8 mouse cellular contexts compared by ENCODE assay signal in genomic region chr9:65598765-65599249, GRCm38 (mm10). TPM values are rescaled to one million over a fixed set of nuclear protein-coding genes. Genes with fewer than 3 reads are reported as not detected.
DNase-seq lines count a peak whose midpoint lies in the region; ATAC-seq and TF ChIP-seq lines count a peak whose summit lies in the region.

No protein-coding gene starts in this region.

- TF ChIP-seq POLR2A in ES-Bruce4 (IDR thresholded peaks at IDR 0.05; ENCODE audit: insufficient read depth, low read length): no peak
- TF ChIP-seq POLR2A in myocyte (IDR thresholded peaks at IDR 0.05; ENCODE audit: insufficient read length, low read depth): no peak

- no peak overlapping the region for H3K27ac ChIP-seq in hindbrain, embryonic 10.5 days
- no peak overlapping the region for H3K27ac ChIP-seq in hindbrain, embryonic 12.5 days
- H3K27ac ChIP-seq in ES-Bruce4 (ENCODE audit: insufficient read depth, low read length): no peak overlapping the region
- H3K27ac ChIP-seq in heart, postnatal 0 days (ENCODE audit: low read depth): peak overlapping the region; percentile 15; the same call in 1 of the 2 replicates
- no peak overlapping the region for H3K27ac ChIP-seq in limb, embryonic 12.5 days

- 54% methylated on average over 7 of the region's 11 CpGs for WGBS in hindbrain, embryonic 10.5 days
- 49% methylated on average over 6 of the region's 11 CpGs for WGBS in hindbrain, embryonic 12.5 days
- 43% methylated on average over 8 of the region's 11 CpGs for WGBS in heart, postnatal 0 days
- WGBS in limb, embryonic 12.5 days: 56% methylated on average over 7 of the region's 11 CpGs

- peak; percentile 48 for DNase-seq in hindbrain, embryonic 10.5 days (ENCODE audit: low spot score)
- DNase-seq in heart, postnatal 0 days (ENCODE audit: low spot score): peak; percentile 61
- no peak for DNase-seq in frontal cortex, postnatal 10 days (ENCODE audit: low spot score in 2 of 2)

- ATAC-seq in hindbrain, embryonic 12.5 days (ENCODE audit: low FRiP score): no peak
- ATAC-seq in common myeloid progenitor, adult 5-6 weeks (replicated peaks; ENCODE audit: low read depth, poor library complexity, severe bottlenecking): peak; percentile 71; the same call in 1 of the 2 replicates
- ATAC-seq in heart, postnatal 0 days (ENCODE audit: insufficient read depth, low read depth): peak; percentile 41; the same call in 1 of the 2 replicates
- ATAC-seq in limb, embryonic 12.5 days (ENCODE audit: insufficient number of reproducible peaks, insufficient read depth, low FRiP score, low TSS enrichment, low read depth): no peak

- H3K4me1 ChIP-seq in hindbrain, embryonic 10.5 days (replicated peaks): no peaks in the 10 kb centered on the region
- H3K4me1 ChIP-seq in hindbrain, embryonic 12.5 days: no peaks in the 10 kb centered on the region
- H3K4me1 ChIP-seq in ES-Bruce4 (ENCODE audit: control insufficient read depth, insufficient read depth, low read length): peaks cover 2% of the 10 kb centered on the region
- H3K4me1 ChIP-seq in heart, postnatal 0 days (ENCODE audit: control insufficient read depth, insufficient read depth): no peaks in the 10 kb centered on the region
- no peaks in the 10 kb centered on the region for H3K4me1 ChIP-seq in limb, embryonic 12.5 days (replicated peaks)

- H3K9me3 ChIP-seq in hindbrain, embryonic 10.5 days: no peaks in the 10 kb centered on the region
- no peaks in the 10 kb centered on the region for H3K9me3 ChIP-seq in hindbrain, embryonic 12.5 days (replicated peaks)
- no peaks in the 10 kb centered on the region for H3K9me3 ChIP-seq in ES-Bruce4 (replicated peaks; ENCODE audit: control insufficient read depth, insufficient read depth, low read length, poor library complexity, severe bottlenecking)
- no peaks in the 10 kb centered on the region for H3K9me3 ChIP-seq in heart, postnatal 0 days (replicated peaks; ENCODE audit: control insufficient read depth, low read length)
- H3K9me3 ChIP-seq in limb, embryonic 12.5 days: no peaks in the 10 kb centered on the region

- peak; percentile 8 for TF ChIP-seq CTCF in ES-Bruce4 (IDR thresholded peaks at IDR 0.05; ENCODE audit: low read depth, low read length)
- TF ChIP-seq CTCF in heart, postnatal 0 days (IDR thresholded peaks at IDR 0.05; ENCODE audit: low read depth): peak; percentile 61

- H3K9ac ChIP-seq in hindbrain, embryonic 12.5 days: no peak overlapping the region
- no peak overlapping the region; the same call in 1 of the 2 replicates for H3K9ac ChIP-seq in ES-Bruce4 (ENCODE audit: low read depth, poor library complexity, severe bottlenecking)
- no peak overlapping the region for H3K9ac ChIP-seq in heart, postnatal 0 days (replicated peaks; ENCODE audit: low read depth, low read length)
- no peak overlapping the region for H3K9ac ChIP-seq in limb, embryonic 12.5 days (replicated peaks)

- no peaks in the 10 kb centered on the region for H3K27me3 ChIP-seq in hindbrain, embryonic 10.5 days (ENCODE audit: insufficient read depth, poor library complexity, severe bottlenecking)
- H3K27me3 ChIP-seq in hindbrain, embryonic 12.5 days: no peaks in the 10 kb centered on the region
- H3K27me3 ChIP-seq in ES-Bruce4 (ENCODE audit: control insufficient read depth, insufficient read depth, low read length, poor library complexity, severe bottlenecking) (no peaks in the 10 kb centered on the region), myocyte (ENCODE audit: control insufficient read depth, insufficient read depth, insufficient read length) (no peaks in the 10 kb centered on the region)
- no peaks in the 10 kb centered on the region for H3K27me3 ChIP-seq in heart, postnatal 0 days (ENCODE audit: control insufficient read depth, insufficient read depth, low read length)
- no peaks in the 10 kb centered on the region for H3K27me3 ChIP-seq in limb, embryonic 12.5 days

- H3K4me2 ChIP-seq in hindbrain, embryonic 12.5 days (replicated peaks): no peak overlapping the region; the same call in 1 of the 2 replicates
- H3K4me2 ChIP-seq in heart, postnatal 0 days (ENCODE audit: low read depth, low read length): peak overlapping the region; percentile 48; the same call in 1 of the 2 replicates
- peak overlapping the region; percentile 24; the same call in 1 of the 2 replicates for H3K4me2 ChIP-seq in limb, embryonic 12.5 days
- H3K4me2 ChIP-seq in myocyte (ENCODE audit: low read depth): no peak overlapping the region

- no peak overlapping the region for H3K4me3 ChIP-seq in hindbrain, embryonic 10.5 days
- no peak overlapping the region for H3K4me3 ChIP-seq in hindbrain, embryonic 12.5 days
- H3K4me3 ChIP-seq in ES-Bruce4 (ENCODE audit: low read depth, low read length): peak overlapping the region; percentile 42; the same call in 1 of the 2 replicates
- peak overlapping the region; percentile 31 for H3K4me3 ChIP-seq in heart, postnatal 0 days (ENCODE audit: low read depth, low read length)
- no peak overlapping the region for H3K4me3 ChIP-seq in limb, embryonic 12.5 days (replicated peaks)
- no peak overlapping the region for H3K4me3 ChIP-seq in myocyte

- TF ChIP-seq EP300 in ES-Bruce4 (IDR thresholded peaks at IDR 0.05; ENCODE audit: insufficient read depth, low read depth, low read length): no peak
- no peak for TF ChIP-seq EP300 in heart, postnatal 0 days (IDR thresholded peaks at IDR 0.05; ENCODE audit: low read depth)

- H3ac ChIP-seq in myocyte (ENCODE audit: control insufficient read depth, insufficient read length): no peak overlapping the region

- H3K36me3 ChIP-seq in hindbrain, embryonic 10.5 days: peaks cover 23% of the 10 kb centered on the region
- peaks cover 9% of the 10 kb centered on the region for H3K36me3 ChIP-seq in hindbrain, embryonic 12.5 days
- H3K36me3 ChIP-seq in ES-Bruce4 (ENCODE audit: control insufficient read depth, insufficient read depth, low read length, poor library complexity, severe bottlenecking) (peaks cover 16% of the 10 kb centered on the region), myocyte (ENCODE audit: control insufficient read depth, insufficient read depth) (no peaks in the 10 kb centered on the region)
- peaks cover 11% of the 10 kb centered on the region for H3K36me3 ChIP-seq in heart, postnatal 0 days (replicated peaks; ENCODE audit: control insufficient read depth, insufficient read depth, low read length)
- peaks cover 23% of the 10 kb centered on the region for H3K36me3 ChIP-seq in limb, embryonic 12.5 days

- H3K79me2 ChIP-seq in myocyte (ENCODE audit: control insufficient read depth, insufficient read depth): no peaks in the 10 kb centered on the region

TF ChIP-seq in myocyte, 11 proteins besides CTCF, POLR2A, EP300 and RAD21:
- TF ChIP-seq E2F4 (IDR thresholded peaks at IDR 0.05; ENCODE audit: insufficient read depth) (no peak), USF1 (IDR thresholded peaks at IDR 0.05; ENCODE audit: low read depth) (peak; percentile 13)

RNA-seq across cellular contexts. Expression of gene Pif1, which starts 11.8 kb away (rescaled TPM):
- polyA plus RNA-seq in hindbrain, embryonic 10.5 days (2016; fragmentation: Nextera tagmentation; extraction: Ambion mirVana): 24.2 and 27.2 TPM in 2 replicates
- polyA plus RNA-seq in hindbrain, embryonic 12.5 days (2016; fragmentation: Nextera tagmentation; extraction: Ambion mirVana): 13.9 and 16.5 TPM in 2 replicates
- 27.7 and 32.3 TPM in 2 replicates for polyA plus RNA-seq in ES-Bruce4 (2011; ENCODE audit: insufficient read depth, insufficient read length, low read depth, missing spikeins)
- total RNA-seq in common myeloid progenitor, adult 5-6 weeks (2017): 12.9 and 29.1 TPM in 2 replicates
- 7.1 and 32.7 TPM in 2 replicates for total RNA-seq in heart, postnatal 0 days (2014; rRNA removed; ENCODE audit: low replicate concordance)
- 2.5 and 2.6 TPM in 2 replicates for polyA plus RNA-seq in heart, postnatal 0 days (2015; fragmentation: Nextera tagmentation; extraction: Ambion mirVana)
- 21.7 and 22.8 TPM in 2 replicates for polyA plus RNA-seq in limb, embryonic 12.5 days (2016; fragmentation: Nextera tagmentation; extraction: Ambion mirVana)
- polyA plus RNA-seq in myocyte (2012; fragmentation: generic; extraction: Trizol): 6.9 TPM

RNA-seq across cellular contexts. Expression of gene Plekho2, which starts 19.0 kb away (rescaled TPM):
- 14.5 and 15.2 TPM in 2 replicates for polyA plus RNA-seq in hindbrain, embryonic 10.5 days (2016; fragmentation: Nextera tagmentation; extraction: Ambion mirVana)
- 12.4 and 14.1 TPM in 2 replicates for polyA plus RNA-seq in hindbrain, embryonic 12.5 days (2016; fragmentation: Nextera tagmentation; extraction: Ambion mirVana)
- 6.1 and 6.2 TPM in 2 replicates for polyA plus RNA-seq in ES-Bruce4 (2011; ENCODE audit: insufficient read depth, insufficient read length, low read depth, missing spikeins)
- total RNA-seq in common myeloid progenitor, adult 5-6 weeks (2017): 19.3 and 20.0 TPM in 2 replicates
- total RNA-seq in heart, postnatal 0 days (2014; rRNA removed; ENCODE audit: low replicate concordance): 12.8 and 21.0 TPM in 2 replicates
- 7.6 and 8.3 TPM in 2 replicates for polyA plus RNA-seq in heart, postnatal 0 days (2015; fragmentation: Nextera tagmentation; extraction: Ambion mirVana)
- 12.2 and 15.0 TPM in 2 replicates for polyA plus RNA-seq in limb, embryonic 12.5 days (2016; fragmentation: Nextera tagmentation; extraction: Ambion mirVana)
- 14.6 TPM for polyA plus RNA-seq in myocyte (2012; fragmentation: generic; extraction: Trizol)

RNA-seq across cellular contexts. Expression of gene Rbpms2, which starts 30.6 kb away (rescaled TPM):
- 28.4 and 32.5 TPM in 2 replicates for polyA plus RNA-seq in hindbrain, embryonic 10.5 days (2016; fragmentation: Nextera tagmentation; extraction: Ambion mirVana)
- polyA plus RNA-seq in hindbrain, embryonic 12.5 days (2016; fragmentation: Nextera tagmentation; extraction: Ambion mirVana): 13.7 and 15.0 TPM in 2 replicates
- polyA plus RNA-seq in ES-Bruce4 (2011; ENCODE audit: insufficient read depth, insufficient read length, low read depth, missing spikeins) (162 and 174 TPM in 2 replicates), myocyte (2012; fragmentation: generic; extraction: Trizol) (32.1 TPM)
- 2.0 and 3.1 TPM in 2 replicates for total RNA-seq in common myeloid progenitor, adult 5-6 weeks (2017)
- 94.5 and 121 TPM in 2 replicates for total RNA-seq in heart, postnatal 0 days (2014; rRNA removed; ENCODE audit: low replicate concordance)
- polyA plus RNA-seq in heart, postnatal 0 days (2015; fragmentation: Nextera tagmentation; extraction: Ambion mirVana): 108 and 117 TPM in 2 replicates
- 16.4 and 18.3 TPM in 2 replicates for polyA plus RNA-seq in limb, embryonic 12.5 days (2016; fragmentation: Nextera tagmentation; extraction: Ambion mirVana)

Comparison
In these comparisons a context has a peak if more than half of its experiments do, and no peak if none do; other contexts are left out.
1. DNase-seq: peak in hindbrain, embryonic 10.5 days (single experiment) and heart, postnatal 0 days (single experiment); none in frontal cortex, postnatal 10 days (0 of 2).
2. H3K4me3 ChIP-seq: peak in ES-Bruce4 (single experiment) and heart, postnatal 0 days (single experiment); none in hindbrain, embryonic 10.5 days (single experiment), hindbrain, embryonic 12.5 days (single experiment), limb, embryonic 12.5 days (single experiment) and myocyte (single experiment).
3. ATAC-seq: peak in common myeloid progenitor, adult 5-6 weeks (single experiment) and heart, postnatal 0 days (single experiment); none in hindbrain, embryonic 12.5 days (single experiment) and limb, embryonic 12.5 days (single experiment).
4. H3K4me2 ChIP-seq: peak in heart, postnatal 0 days (single experiment) and limb, embryonic 12.5 days (single experiment); none in hindbrain, embryonic 12.5 days (single experiment) and myocyte (single experiment).